Mouse (Mus musculus) testis, adult 2 months (tissue): Measurements from ENCODE around the gene Cdsn.

Experiments
- CTCF ChIP-seq: fragments of 200-500 bp; IDR thresholded peaks from 2 replicates; pipeline ENCODE4 v1.5.1; 2012; ENCODE audit warnings: low read depth, mild to moderate bottlenecking, inconsistent platforms, low read length, moderate library complexity; ENCODE audit not compliant: control insufficient read depth, insufficient read depth, insufficient replicate concordance
- POLR2A ChIP-seq: fragments of 200-500 bp; IDR thresholded peaks from 2 replicates; pipeline ENCODE4 v1.6.1; 2012; ENCODE audit warnings: low read depth, mild to moderate bottlenecking, inconsistent platforms, low read length, moderate library complexity; ENCODE audit not compliant: control insufficient read depth

DNA sequence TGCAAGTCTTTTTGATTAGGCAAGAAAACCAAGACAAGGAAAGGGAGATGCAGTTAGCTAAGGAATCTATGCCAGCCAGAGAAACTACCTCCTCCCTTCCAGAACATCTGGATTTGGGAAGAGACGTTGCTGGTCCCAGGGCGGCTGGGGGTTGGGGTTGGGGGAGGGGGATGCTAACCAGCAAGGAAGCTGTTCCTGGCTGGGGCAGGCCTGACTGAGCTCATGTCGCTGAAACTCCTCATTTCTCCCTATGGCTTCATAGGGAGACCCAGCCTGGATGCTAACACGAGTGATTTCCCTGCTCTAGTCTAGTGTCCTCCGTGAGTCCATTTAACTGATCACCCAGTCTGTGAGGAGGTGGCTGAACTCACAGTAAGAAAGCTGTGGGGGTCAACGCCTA is 49.7 kb upstream of the Cdsn start:
- TF ChIP-seq CTCF (no peak), POLR2A (no peak)
